Mouse (Mus musculus) cerebellum, adult 9-11 months (tissue): ENCODE measurements around the gene Disp1.

Source experiments
- DNase-seq: peaks from one replicate; pipeline ENCODE4 v3.0.0; 2022

The Disp1 gene

DNA sequence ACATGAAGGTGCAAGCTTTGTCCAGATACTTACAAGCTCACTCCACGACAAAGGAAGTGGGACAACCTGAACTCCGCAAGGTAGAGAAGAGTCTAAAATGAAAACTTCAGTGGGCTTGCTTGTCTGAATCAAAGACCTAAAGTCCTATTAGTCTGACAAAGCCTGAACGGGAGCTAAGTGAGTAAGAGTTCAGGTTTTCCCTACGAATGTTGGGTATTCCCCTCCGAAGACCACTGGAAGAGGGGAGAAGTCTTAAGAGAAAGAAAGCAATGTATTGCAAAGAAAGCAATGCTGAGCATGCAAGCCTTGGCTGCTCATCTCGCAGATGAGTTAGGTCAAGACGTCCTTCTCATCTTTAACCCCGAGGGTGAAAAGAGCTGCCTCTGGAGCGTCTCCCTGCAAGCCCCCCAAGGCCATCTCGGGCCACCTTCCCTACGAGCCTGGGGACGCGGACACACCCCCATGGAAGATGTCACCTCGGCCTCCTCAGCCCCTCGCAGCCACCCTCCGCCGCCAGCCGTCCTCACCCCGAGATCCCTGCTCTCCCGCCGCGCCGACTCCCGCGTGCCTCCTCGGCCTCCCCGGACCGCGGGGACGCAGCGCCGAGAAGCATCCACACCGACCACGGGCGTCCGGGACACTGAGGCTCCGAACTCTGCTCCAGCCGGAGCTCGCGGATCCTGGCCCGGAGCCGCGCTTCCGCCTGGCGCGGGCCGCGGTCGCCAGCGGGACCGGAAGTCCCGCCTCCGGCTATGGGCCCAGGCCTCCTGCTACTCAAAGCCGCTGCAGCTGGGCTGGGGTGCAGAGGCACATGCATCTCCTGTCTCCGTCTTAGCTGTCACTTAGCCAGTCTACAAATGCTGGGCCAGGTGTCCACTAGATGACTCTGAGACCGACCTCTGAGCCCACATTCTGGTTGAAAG, at the start of gene Disp1:
Gene Disp1, minus strand, starts transcription at position 727 of the 923 bp plus-strand sequence.
- DNase-seq = peak; percentile 41

DNA sequence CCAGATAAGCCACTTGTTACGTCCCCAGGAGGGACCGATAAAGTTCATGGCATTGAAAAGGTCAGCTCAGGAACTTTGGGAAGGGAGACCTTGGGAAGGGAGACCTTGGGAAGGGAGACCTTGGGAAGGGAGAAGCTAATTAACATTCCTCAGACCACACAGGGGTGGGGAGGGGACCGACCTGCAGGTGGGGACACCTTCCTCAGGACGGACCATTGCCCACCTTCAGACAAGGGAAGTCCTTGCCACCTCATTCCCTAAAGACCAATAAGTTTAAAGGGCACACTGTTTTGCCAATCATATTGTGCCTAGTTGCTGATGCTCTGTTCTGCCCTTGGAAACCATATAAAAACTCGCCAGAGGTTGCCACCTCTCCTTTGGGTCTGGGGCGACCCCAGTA, 46.3 kb upstream of the Disp1 start:
- DNase-seq = no peak

DNA sequence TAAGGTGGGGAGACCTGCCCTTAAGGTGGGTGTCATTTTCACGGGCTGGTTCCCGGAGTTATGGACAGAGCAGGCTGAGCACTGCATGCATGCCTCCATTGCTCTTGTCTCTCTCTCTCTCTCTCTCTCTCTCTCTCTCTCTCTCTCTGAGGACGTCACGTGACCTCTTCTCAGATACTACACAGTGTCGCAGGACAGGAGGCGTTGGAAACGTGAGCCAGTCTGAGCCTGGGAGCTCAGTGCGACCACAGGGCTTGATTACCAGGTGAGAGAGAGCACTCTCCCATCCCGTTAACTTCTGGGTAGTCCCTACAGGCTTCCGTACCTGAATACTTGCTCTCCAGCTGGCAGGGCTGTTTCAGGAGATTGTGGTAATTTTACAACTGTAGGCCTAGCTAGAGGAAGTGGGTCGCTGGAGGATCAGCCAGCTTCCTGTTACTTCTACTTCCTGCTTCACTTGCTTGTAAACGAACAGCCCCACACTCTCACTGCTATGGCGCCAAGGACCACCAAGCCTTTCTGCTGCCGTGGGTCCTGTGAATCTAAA, 44.7 kb upstream of the Disp1 start:
- no peak for DNase-seq

DNA sequence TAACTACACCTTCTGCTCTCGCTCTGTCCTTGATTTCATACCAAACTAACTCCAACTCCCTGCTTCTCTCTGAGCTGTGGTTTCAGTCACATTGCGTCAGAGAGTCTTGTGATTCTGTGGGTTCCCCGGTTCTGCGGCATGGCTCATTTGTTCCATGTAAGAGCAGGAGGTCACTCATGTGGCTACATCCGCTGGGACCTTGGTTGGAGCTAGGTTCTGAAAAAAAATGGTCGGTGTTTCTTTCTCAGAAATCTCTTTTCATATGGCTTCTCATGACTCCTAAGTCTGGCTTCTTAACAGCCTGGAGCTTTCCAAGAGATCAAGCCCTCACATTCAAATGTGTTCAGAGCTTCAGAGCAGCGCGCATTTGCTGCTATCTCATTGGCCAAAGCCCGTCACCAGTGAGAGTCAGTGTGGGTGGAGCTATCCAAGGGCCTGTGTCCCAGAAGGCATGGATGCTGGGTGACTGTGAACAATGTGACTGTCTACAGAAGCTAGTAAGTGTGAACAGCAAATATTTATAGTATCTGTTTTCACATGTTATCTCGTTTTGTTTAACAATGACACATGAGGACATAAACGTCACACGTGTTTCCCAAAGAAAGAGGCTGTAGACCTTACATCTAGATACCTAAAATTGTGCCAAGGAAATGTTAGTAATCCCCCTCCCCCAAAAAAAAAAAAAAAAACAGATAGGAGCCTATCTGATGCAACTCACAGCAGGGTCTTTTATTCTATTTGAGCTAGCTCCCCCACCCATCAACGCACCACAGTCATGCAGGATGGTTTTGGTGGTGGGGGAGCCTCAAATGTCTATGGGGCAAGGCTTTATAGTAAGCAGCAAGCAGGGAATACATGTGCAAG, 43.1 kb upstream of the Disp1 start:
- DNase-seq = no peak

DNA sequence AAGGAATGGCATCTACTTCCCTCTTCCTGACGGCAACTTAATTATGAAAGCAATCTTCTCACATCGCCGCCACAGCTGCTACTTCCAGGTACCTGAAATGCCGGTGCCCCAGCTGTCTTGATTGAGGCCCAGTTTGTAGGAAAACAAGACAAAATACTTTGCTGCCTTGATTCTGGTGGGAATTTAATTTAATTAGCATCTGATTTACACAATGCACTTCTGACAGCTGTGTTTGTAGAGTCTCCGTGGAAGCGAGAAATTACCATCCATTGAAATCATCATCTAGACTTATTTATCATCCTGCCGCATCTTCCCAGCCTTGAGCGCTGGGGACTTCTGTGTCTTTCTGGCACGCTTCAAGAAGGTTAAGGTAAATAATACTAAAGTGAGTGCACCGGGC, 31.3 kb upstream of the Disp1 start:
- DNase-seq = no peak

DNA sequence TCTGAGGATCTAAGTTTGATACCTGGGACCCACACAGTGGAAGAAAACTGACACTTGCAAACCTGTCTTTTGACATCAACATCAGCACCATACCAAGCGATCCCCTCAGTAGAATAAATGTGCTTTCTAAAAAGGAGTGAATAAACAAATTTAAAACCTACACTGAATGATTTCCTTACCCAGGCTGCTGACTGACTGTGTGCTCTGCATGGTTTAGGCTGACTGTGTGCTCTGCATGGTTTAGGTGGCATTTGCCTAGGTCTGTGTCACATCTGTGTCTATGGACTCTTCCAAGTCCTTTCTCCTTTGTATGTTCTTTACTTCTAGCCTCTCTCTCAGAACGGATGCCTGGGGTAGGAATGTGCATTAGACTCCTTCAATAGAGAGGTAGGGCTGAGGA, 30.5 kb upstream of the Disp1 start:
- DNase-seq = no peak

DNA sequence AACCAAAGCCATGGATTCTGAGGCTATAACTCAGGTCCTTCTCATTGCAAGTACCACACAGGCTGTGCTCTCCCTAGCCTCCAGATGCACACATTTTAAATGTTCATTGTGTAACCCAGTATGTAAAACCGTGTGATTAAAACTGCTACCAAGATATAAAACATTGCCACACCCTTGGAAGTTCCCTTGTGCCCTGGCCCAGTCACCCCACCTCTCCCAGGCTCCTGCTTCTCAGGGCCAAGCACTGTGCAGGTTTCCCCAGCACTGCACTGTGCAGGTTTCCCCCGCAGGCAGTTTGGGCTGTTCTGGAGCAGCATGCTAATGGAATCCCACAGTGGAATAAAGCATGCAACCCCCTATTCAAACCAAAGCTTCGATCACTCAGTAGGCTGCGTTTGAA, 29.3 kb upstream of the Disp1 start:
- no peak for DNase-seq

DNA sequence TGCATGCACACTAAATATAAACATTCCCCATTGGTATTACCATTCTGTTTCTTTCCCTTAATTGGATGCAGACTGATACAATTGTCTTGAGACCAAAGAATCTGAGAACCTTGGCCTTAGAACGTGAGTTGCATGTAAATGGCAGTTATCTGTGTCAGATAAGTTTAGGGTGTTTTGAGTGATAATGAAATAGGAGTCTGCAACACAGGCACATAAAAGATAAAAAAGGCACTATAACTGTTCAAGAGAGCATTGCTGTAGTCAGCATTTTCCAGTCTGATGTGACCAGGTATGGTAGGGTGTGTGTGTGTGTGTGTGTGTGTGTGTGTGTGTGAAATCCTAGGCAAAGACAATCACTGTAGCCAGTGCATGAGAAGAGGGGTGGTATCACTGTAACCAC, 26.8 kb upstream of the Disp1 start:
- DNase-seq = no peak

DNA sequence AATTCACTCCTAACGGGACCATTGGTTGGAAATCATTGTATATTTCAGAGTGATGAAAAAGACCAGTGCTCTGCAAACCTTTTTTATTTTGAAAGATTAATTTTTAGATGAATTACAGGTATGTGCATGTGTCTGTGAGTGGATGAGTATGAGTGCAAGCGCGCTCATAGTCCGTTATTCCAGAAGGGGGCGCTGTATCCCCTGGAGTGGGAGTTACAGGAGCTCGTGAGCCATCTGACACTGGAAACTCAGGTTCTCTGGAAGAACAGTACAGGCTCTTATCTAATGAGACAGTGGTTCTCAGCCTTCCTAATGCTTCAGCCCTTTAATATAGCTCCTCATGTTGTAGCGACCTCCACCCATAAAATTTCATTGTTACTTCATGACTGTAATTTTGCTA, 22.0 kb upstream of the Disp1 start:
- DNase-seq = no peak

DNA sequence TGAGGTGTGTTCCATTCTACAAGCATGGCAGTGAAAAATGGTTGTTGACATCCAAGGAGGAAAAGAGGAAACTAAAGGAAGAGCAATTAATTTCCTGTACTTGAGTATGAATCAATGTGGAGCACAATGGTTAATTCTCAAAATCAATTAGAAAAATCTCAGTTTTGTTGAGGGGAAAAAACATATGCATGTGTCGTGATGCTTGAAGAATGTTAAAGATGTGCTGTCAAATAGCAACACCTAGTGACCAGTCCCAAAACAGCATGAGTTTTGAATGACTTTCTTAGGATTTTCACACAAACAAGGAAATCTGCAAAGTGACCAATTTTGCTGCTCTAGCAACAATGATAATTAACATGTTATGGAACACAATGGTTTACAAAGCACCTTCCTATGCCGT, 16.6 kb upstream of the Disp1 start:
- DNase-seq = no peak

DNA sequence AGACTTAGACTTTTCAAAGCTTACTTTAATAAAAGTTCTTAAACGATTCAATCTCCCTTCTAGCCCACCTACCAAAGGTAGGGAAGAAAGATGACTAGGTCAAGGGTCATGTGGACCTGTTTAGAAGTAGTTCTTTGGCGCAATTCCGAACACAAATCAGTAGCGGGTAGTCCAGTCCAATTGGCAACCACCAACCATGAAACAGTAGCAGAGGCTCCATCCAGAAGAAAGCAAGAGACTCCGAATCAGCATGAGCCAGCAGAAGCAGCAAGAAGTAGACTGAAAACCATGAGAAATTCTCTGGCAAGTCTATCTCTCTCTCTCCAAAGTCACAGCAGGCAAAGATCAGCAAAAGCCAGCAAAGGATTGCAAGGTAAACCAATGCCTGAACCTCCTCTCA, 15.1 kb upstream of the Disp1 start:
- DNase-seq = no peak

DNA sequence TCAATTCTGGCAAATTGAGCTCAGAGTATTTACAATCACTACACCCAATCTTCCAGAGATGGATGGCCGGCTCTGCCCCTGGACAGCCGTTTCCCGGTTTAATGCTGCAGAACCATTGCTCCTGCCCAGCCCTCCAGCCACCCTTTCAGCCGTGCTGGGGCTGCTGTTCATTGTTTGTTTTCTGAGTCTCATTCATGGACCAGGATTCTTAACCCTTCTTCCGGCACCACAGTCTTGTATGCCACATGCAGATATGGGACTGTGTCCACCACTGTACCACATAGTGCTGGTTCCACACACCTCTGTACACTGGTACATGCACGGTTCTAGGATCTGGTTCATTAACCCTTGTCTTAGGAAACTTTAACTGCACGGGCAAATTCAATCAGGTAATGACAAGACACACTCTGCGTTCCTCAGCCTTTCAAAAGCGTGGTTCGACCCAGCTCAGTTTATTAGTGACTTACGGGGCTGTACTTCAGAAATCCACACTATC, 12.4 kb upstream of the Disp1 start:
- DNase-seq = no peak

DNA sequence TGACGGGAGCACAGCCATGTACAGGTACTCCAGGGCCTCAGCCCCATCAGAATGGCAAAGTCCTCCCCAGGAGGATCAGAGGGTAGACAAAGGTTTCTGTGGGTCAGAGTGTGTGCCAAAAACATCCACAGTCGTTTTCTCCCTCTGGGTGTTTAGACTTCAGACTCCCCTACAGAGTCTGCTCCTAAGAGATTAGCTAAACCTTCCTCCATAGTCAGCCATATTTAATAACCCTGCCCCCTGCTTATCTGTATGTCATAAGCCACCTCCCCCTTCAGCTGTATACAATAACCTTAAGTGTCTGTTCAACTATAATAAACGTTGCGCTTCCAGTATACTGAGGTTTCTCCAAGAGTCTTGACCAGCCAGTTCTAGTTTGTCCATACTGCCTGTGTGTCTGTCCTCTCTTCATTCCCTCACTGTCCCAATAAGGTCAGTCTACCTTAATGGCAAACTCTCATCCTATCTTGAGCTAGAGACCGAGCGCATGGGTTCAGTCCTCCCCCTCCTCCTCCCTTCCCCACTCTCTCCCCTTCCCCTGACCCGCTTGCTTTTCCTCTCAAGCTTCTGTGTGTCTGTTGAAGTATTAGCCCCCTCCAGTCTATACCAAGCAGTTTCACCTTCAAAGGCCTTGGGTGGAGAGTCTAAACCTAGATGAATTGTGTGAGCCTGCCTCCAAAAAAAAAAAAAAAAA, 11.8 kb upstream of the Disp1 start:
- no peak for DNase-seq

DNA sequence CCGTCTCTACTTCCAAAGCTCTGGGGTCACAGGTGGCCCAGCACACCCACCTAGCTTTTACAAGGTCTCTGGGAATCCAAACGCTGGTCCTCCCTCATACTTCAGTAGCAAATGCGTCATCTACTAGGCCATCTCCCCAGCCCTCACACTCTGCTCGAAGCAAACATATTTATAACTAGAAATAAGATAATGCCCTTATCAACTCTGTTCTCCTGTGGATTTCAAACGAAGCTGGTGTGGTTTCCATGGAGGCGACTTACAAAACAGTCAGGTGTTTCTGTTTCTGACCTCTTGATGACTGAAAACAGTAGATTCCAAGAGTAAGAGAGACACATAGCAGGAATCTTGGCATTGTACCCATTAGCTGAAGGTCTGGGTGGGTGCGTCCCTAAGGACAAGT, 6.1 kb upstream of the Disp1 start:
- DNase-seq = no peak

DNA sequence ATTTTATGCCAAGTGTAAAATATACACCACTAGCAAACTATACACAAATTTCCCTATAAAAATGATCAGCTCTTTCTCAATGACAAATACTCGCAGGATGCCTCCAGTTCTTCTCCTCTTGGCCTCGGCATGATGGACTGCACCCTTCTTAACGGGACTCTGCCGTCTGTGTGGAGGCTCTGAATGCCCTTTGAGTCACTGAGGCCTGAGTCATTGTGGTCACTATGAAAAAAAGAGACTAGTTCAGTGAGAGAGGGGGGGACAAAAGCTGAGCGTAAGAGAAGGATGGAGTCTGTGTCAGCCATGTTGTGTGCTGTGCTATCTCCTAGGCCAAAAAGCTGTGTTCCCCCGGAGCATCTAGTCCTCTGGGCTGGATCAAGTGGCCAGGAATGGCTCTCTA, 2.3 kb downstream of the Disp1 start:
- DNase-seq = no peak

DNA sequence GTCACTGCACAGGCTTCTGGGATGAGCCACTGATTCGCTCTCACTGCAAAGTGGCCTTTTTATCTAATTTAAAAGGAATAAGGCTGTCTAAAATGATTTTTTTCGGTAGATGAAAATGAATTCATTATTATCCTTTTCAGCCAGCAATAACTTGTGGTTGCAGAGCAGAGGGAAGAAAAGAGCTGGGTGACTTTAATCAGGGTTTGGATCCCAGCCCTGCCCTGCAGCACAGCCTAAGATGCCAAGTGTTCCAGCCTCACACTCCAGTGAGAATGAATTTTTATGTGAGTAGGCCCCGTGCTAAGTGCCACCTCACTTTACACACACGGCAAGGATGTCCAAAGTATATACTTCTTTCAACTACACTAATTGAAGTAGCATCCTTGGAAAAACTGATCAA, 4.6 kb downstream of the Disp1 start:
- DNase-seq = no peak

DNA sequence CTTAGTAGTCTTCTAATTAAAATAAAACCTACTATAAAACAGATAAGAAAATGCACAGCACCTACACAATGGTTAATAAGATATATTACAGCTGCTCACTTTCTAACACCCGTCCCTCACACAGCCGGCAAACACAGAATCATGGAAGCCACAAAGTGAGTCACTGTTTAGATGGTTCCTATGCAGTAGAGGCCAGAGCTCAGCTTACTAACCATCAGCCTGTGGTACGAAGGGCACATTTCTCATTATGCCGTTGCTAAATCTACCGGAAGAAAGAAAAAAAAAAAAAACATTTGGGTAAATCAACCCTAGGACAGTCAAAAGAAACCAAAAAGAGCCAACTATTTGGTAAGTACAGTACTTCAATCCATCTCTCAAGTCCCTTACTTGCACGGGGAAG, 5.6 kb downstream of the Disp1 start:
- DNase-seq = no peak

DNA sequence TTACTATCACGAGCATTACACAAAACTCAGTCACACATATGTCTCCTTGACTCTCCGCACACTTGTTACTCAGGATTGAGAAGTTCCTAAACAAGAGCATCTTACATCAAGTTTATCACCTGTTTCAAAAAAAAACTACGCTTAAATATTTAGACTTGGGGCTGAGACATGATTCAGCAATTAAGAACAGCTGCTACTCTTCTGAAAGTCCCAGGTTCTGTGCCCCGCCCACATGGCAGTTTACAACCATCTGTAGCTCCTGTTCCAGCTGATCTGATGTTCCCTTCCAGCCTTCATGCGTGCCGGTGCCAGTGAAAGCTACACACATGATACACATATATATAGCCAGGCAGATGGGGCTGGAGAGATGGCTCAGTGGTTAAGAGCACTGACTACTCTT, 7.5 kb downstream of the Disp1 start:
- no peak for DNase-seq

DNA sequence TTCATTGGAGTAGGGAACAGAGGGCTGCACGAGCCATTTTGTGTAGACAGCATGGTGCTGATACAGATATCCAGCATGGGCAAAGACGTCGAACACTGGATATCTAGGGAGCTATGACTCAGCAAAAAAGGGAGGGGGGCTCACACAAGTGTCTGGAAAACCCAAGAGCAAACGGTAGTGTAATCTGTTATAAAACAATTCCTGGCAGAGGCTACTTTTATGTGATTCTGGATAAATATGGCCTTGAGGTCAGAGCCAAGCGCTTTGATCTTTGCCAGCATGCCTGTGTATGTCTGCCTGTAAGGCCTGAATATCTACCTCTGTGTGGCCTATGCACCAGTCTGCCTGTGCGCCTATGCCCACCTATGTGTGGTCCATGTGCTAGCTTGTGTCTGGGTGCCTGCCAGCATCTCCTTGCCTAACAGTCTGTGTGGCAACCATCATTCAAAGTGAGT, 8.5 kb downstream of the Disp1 start:
- no peak for DNase-seq

DNA sequence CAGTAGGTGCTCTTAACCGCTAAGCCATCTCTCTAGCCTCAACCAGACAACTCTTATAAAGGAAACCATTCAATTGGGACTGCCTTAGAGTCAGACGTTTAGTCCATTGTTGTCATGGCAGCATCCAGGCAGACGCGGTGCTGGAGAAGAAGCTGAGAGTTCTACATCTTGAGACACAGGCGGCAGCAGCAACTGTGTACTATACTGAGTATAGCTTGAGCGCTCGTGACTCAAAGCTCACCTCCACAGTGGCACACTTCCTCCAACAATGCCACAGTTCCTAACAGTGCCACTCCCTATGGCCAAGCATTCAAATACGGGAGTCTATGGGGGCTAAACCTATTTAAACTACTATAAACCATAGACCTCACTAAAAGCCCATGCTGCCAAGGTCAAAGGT, 11.2 kb downstream of the Disp1 start:
- DNase-seq = no peak

DNA sequence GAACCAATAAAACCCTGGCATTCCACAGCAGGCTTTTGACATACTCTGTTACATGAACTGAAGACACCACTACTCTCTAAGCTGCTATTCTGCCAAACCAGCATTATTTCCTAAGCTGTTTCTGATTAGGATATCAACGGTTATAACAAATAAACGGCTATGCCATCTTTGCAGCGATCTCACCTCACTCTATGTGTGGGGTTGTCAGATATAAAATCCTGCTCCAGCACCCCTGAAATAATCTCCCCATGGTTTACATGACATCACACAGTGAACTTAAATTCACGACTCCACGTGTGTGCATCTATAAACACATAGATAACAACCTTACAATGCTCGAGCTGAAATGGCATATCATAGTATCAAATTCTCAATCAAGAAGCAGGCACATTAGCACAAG, 13.7 kb downstream of the Disp1 start:
- DNase-seq = no peak

DNA sequence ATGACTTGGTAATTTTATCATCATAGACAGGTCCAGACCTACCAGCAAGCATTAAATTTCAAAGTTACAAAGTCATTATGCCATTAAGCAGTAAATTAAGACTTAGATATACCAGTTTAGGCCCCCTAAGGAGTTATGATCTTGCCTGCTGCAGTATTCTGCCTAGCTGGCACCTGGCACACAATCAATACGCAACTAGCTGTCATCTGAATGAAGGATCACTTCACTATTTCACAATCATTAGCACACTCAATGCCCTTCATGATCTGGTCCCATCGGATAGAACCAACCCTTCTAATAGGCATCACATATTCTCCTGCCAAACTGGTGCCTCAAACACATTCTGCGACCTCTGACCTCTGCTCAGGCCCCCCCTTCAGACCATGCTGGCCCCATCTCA, 14.2 kb downstream of the Disp1 start:
- DNase-seq = no peak

DNA sequence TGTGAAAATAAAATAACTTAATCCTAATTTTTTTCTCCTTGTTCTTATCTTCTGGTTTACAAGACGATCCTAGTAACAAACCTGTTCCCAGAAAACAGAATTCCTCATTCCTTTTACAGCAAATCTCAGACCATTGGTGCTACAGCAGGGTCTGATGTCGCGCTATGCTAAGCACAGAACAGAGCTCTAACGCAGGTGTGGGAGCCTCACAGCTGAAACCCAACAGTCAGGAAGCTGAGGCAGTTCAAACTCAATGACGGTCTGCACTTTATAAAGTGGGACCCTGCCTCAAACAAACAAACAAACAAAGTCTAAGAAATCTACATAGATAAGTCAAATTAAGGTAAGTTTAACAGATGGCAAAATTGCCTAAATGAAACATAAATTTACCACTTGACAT, 20.4 kb downstream of the Disp1 start:
- no peak for DNase-seq
